Mouse (Mus musculus): ENCODE results near the gene Vill. TPM values are rescaled to one million over a fixed set of nuclear protein-coding genes. Genes with fewer than 3 reads are reported as not detected.

The Vill gene
- polyA plus RNA-seq, 1 experiment from 2014 or later = 31.6 TPM

Small RNAs within 50 kb of the gene (microRNA-seq; reads per million reads assigned to microRNA genes)
- 25.8 reads per million, percentile 30 among the genes with 10 or more reads in this experiment for gene Mir26a-1

Other genes with a start within 250 kb of the Vill start
- gene Ctdspl, start 126.3 kb upstream of the Vill start, polyA plus RNA-seq (2014; fragmentation: Nextera tagmentation; extraction: Ambion mirVana) = 26.6 and 26.7 TPM in 2 replicates
- 44.2 and 44.3 TPM in 2 replicates for gene Plcd1, start 40.7 kb downstream of the Vill start, polyA plus RNA-seq (2014; fragmentation: Nextera tagmentation; extraction: Ambion mirVana)
- 0.65 and 0.66 TPM in 2 replicates for gene Dlec1, start 49.7 kb downstream of the Vill start, polyA plus RNA-seq (2014; fragmentation: Nextera tagmentation; extraction: Ambion mirVana)
- gene Acaa1b, start 104.3 kb downstream of the Vill start, polyA plus RNA-seq (2014; fragmentation: Nextera tagmentation; extraction: Ambion mirVana) = 0.91 and 1.2 TPM in 2 replicates
- not detected in 2 replicates for gene Gm47289, start 106.4 kb downstream of the Vill start, polyA plus RNA-seq (2014; fragmentation: Nextera tagmentation; extraction: Ambion mirVana)
- gene Slc22a13, start 156.3 kb downstream of the Vill start, polyA plus RNA-seq (2014; fragmentation: Nextera tagmentation; extraction: Ambion mirVana) = not detected in 2 replicates

Data from stomach, embryonic 14.5 days (tissue).